Mouse (Mus musculus): ENCODE results near the gene Arid5b.

DNA sequence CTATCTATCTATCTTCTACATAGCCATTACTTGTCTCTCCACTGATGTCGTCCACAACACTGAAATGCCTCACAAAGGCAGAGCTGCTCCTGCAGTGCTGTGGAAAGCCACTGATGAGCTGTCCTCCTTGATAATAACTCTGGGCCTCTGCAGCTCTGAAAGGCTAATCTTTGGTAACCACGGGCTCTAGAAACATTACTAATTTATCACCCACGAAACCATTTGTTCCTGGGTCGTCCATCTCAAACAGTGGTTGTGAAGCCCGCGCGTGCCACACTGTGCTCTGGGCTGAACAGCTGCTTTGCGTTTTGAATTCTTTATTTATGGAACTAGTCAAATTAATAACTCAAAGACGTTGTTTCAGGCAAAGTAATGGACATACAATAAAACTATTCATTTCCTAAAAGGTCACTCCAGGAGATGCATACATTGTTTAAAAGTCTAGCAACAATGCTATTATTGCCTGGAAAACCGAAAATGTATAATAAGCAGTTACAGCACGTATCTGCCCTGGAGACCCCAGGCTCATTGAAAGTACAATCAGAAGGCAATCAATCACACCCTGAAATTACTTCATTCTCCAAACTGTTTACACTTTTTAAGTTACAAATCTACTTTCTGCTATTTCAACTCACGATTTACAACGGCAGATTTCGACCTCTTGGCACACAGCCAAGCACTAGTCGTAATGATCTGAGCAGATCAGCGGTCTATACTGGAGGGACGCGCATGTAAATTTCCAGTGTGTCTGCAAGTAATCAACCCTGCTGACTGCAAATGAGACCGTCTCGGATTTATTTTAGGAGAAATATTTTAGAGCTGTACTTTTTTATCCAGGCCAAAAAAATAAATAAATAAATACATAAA, 70.5 kb downstream of the Arid5b start:
- TF ChIP-seq CTCF (IDR thresholded peaks at IDR 0.05; ENCODE audit: low read depth) = no peak
- no peak for TF ChIP-seq EP300 (IDR thresholded peaks at IDR 0.05; ENCODE audit: low read depth)

Measured in liver, embryonic 14.5 days (tissue).